Mouse (Mus musculus) heart, adult 2 months (tissue): ENCODE results near the gene Bnipl.

Experiments
- CTCF ChIP-seq: fragments of 200-600 bp; IDR thresholded peaks from 2 replicates; pipeline ENCODE4 v1.8.1; 2022; ENCODE audit warnings: antibody characterized with exemption, mild to moderate bottlenecking, moderate library complexity
- POLR2A ChIP-seq: fragments of 200-500 bp; IDR thresholded peaks from 2 replicates; pipeline ENCODE4 v1.6.1; 2011; ENCODE audit warnings: mild to moderate bottlenecking, low read depth, low read length, control low read depth; ENCODE audit not compliant: insufficient read depth

- TF ChIP-seq CTCF (no peak), POLR2A (no peak)
These were observed 51.9 kb downstream of the Bnipl start for GRCm38 (mm10) chr3:95199101-95199500.
